Mouse (Mus musculus) ES-E14 (cell line): ENCODE measurements around the gene Cdh18. TPM values are rescaled to one million over a fixed set of nuclear protein-coding genes. Genes with fewer than 3 reads are reported as not detected.

Source experiments
- DNase-seq: peaks from one replicate; pipeline ENCODE4 v3.0.0-alpha.2; 2013; ENCODE audit warnings: low read depth, low spot score
- H3K27ac ChIP-seq: 2 replicates; pipeline ENCODE4 v1.5.1; 2012; ENCODE audit warnings: low read depth, mild to moderate bottlenecking, low read length, moderate library complexity, mixed read lengths; ENCODE audit not compliant: poor library complexity, insufficient read depth, severe bottlenecking
- H3K36me3 ChIP-seq: 2 replicates; pipeline ENCODE4 v1.6.1; 2012; ENCODE audit warnings: mild to moderate bottlenecking, low read length, moderate library complexity, mixed read lengths; ENCODE audit not compliant: control insufficient read depth, poor library complexity, insufficient read depth, severe bottlenecking
- H3K4me1 ChIP-seq, 2 experiments: fragments of 150-350 bp in 1 of 2; sonication (generic) in 1 of 2; 2 replicates each; pipeline ENCODE4 v1.6.1; 2012; ENCODE audit warnings: low read length in 2 of 2, mild to moderate bottlenecking in 1 of 2, mixed read lengths in 1 of 2; ENCODE audit not compliant: control insufficient read depth in 2 of 2, insufficient read depth in 2 of 2, poor library complexity in 1 of 2
- H3K4me3 ChIP-seq, 2 experiments: fragments of 150-350 bp in 1 of 2; sonication (generic) in 1 of 2; 2 replicates each; pipeline ENCODE4 v1.5.1; 2012; ENCODE audit warnings: low read length in 2 of 2, low read depth in 1 of 2, mild to moderate bottlenecking in 1 of 2, mixed read lengths in 1 of 2; ENCODE audit not compliant: insufficient read depth in 1 of 2, poor library complexity in 1 of 2, severe bottlenecking in 1 of 2
- H3K9ac ChIP-seq: 2 replicates; pipeline ENCODE4 v1.6.1; 2012; ENCODE audit warnings: low read depth, mild to moderate bottlenecking, low read length, mixed read lengths; ENCODE audit not compliant: poor library complexity, insufficient read depth, severe bottlenecking
- H3K9me3 ChIP-seq: fragments of 150-350 bp; sonication (generic); 2 replicates; pipeline ENCODE4 v1.6.1; 2012; ENCODE audit warnings: low read depth, mild to moderate bottlenecking, low read length; ENCODE audit not compliant: control insufficient read depth, insufficient read depth
- CHD2 ChIP-seq: IDR thresholded peaks from 2 replicates; pipeline ENCODE4 v1.6.1; 2014; ENCODE audit warnings: mild to moderate bottlenecking, low read depth, low read length, inconsistent platforms
- HCFC1 ChIP-seq: IDR thresholded peaks from 2 replicates; pipeline ENCODE4 v1.6.1; 2012; ENCODE audit warnings: low read length, inconsistent platforms, borderline replicate concordance; ENCODE audit not compliant: insufficient read depth
- MAFK ChIP-seq: IDR thresholded peaks from 2 replicates; pipeline ENCODE4 v1.6.1; 2014; ENCODE audit warnings: mild to moderate bottlenecking, low read depth, low read length, inconsistent platforms; ENCODE audit not compliant: insufficient read depth
- ZC3H11A ChIP-seq: IDR thresholded peaks from 2 replicates; pipeline ENCODE4 v1.6.1; 2012; ENCODE audit warnings: low read depth, mild to moderate bottlenecking, inconsistent platforms, low read length, borderline replicate concordance
- ZNF384 ChIP-seq: IDR thresholded peaks from 2 replicates; pipeline ENCODE4 v1.6.1; 2012; ENCODE audit warnings: low read depth, low read length, inconsistent platforms
- in situ Hi-C, 2 experiments: fragments of 600-800 bp; cut with MboI; formaldehyde crosslinking; loops; one replicate each; pipeline ENCODE4 v1.15.1; 2025; ENCODE audit warnings: low sequenced_read_pairs in 2 of 2, inconsistent platforms in 1 of 2; ENCODE audit not compliant: unreplicated experiment in 2 of 2
- total RNA-seq: library from RNA; depleted of rRNA; stranded (reverse); fragments of 300-350 nt; gene quantifications from 2 replicates; pipeline ENCODE4 v1.2.3, GENCODE M21; 2012

Cdh18 gene
- total RNA-seq, 1 experiment = 0.54 TPM

- H3K9me3 ChIP-seq = peaks cover 6% of the 10 kb centered on the region; the same call in 1 of the 2 replicates
- no peak overlapping the region for H3K4me3 ChIP-seq
- no peak for DNase-seq
- H3K9ac ChIP-seq = no peak overlapping the region
- no peak for TF ChIP-seq ZNF384
- no peak for TF ChIP-seq ZC3H11A
- no peak for TF ChIP-seq MAFK
- TF ChIP-seq CHD2 = no peak
- no peak for TF ChIP-seq HCFC1
- in situ Hi-C loops = no loop called here
- no peaks in the 10 kb centered on the region for H3K36me3 ChIP-seq
- H3K27ac ChIP-seq = no peak overlapping the region
- no peaks in the 10 kb centered on the region for H3K4me1 ChIP-seq
Observed at GRCm38 (mm10) chr15:22969424-22969823, 420.6 kb downstream of the Cdh18 start.

GRCm38 (mm10) chr15:22980136-22980535 lies 431.3 kb downstream of the Cdh18 start:
- DNase-seq = no peak
- in situ Hi-C loops = no loop called here
- Histone ChIP-seq H3K9me3 (no peaks in the 10 kb centered on the region), H3K9ac (no peak overlapping the region), H3K4me1 (no peaks in the 10 kb centered on the region), H3K27ac (no peak overlapping the region), H3K4me3 (no peak overlapping the region), H3K36me3 (no peaks in the 10 kb centered on the region)
- TF ChIP-seq CHD2 = no peak
- no peak for TF ChIP-seq MAFK
- no peak for TF ChIP-seq ZNF384
- TF ChIP-seq HCFC1 = no peak
- TF ChIP-seq ZC3H11A = no peak

GRCm38 (mm10) chr15:22984647-22985046 lies 435.8 kb downstream of the Cdh18 start:
- DNase-seq = no peak
- no peaks in the 10 kb centered on the region for H3K9me3 ChIP-seq
- H3K4me1 ChIP-seq = no peaks in the 10 kb centered on the region
- no peak overlapping the region for H3K27ac ChIP-seq
- H3K36me3 ChIP-seq = no peaks in the 10 kb centered on the region
- in situ Hi-C loops = no loop called here
- H3K4me3 ChIP-seq = no peak overlapping the region
- TF ChIP-seq ZC3H11A (no peak), MAFK (no peak), CHD2 (no peak), ZNF384 (no peak), HCFC1 (no peak)
- no peak overlapping the region for H3K9ac ChIP-seq

- Histone ChIP-seq H3K9ac (no peak overlapping the region), H3K36me3 (no peaks in the 10 kb centered on the region), H3K4me1 (peaks cover 0 to 3% of the 10 kb centered on the region in 2 experiments; a peak in 1 of 4 replicates), H3K9me3 (no peaks in the 10 kb centered on the region), H3K4me3 (no peak overlapping the region), H3K27ac (no peak overlapping the region)
- TF ChIP-seq HCFC1 (no peak), ZC3H11A (no peak), MAFK (no peak), ZNF384 (no peak)
- DNase-seq = no peak
- in situ Hi-C loops = no loop called here
Observed at GRCm38 (mm10) chr15:23016680-23017079, 467.9 kb downstream of the Cdh18 start.

GRCm38 (mm10) chr15:23021151-23021550 lies 472.3 kb downstream of the Cdh18 start:
- no peaks in the 10 kb centered on the region for H3K9me3 ChIP-seq
- H3K9ac ChIP-seq = peak overlapping the region; percentile 52; the same call in 1 of the 2 replicates
- in situ Hi-C loops = no loop called here
- no peaks in the 10 kb centered on the region for H3K36me3 ChIP-seq
- no peak for DNase-seq
- peaks cover 0 to 3% of the 10 kb centered on the region in 2 experiments; a peak in 1 of 4 replicates for H3K4me1 ChIP-seq
- peak overlapping the region in 1 of 2 experiments; percentile 12; a peak in 2 of 4 replicates for H3K4me3 ChIP-seq
- TF ChIP-seq HCFC1 (no peak), CHD2 (no peak), ZNF384 (no peak), ZC3H11A (no peak), MAFK (no peak)
- no peak overlapping the region for H3K27ac ChIP-seq
